15 mouse cellular contexts compared by ENCODE assay signal in the genomic region with DNA sequence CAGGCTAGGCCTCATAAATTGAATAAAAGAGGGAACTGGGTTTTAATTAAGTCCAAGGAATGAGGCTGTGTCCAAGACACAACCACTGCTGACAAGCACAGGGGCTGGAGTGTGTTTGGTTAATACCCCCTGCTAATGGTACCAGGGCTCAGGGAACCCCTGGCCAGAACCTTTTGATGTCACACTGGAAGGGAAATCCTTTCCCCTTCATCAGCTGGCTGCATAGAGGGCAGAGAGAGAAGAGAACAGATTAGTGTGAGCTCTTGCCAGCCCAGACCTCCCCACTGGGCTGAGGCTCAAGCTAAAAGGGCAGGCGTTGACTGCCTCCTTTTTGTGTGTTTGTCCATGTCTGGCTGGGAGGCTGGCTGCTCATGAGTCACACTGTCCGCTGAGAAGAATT.
DNase-seq lines count a peak whose midpoint lies in the region; ATAC-seq and TF ChIP-seq lines count a peak whose summit lies in the region.
"Had no signal": no experiment of that assay in that cellular context is flagged by ENCODE, and none has a peak within 500 bp of the region (broad histone marks: within the 10 kb centered on the region; RNA-seq: fewer than 3 reads in every experiment).

No protein-coding gene starts in this region.

- H3K4me1 ChIP-seq in forebrain, embryonic 14.5 days (ENCODE audit: control insufficient read depth, insufficient read depth, low read length), result peaks cover 4% of the 10 kb centered on the region; the same call in 1 of the 2 replicates
- H3K4me1 ChIP-seq in midbrain, embryonic 13.5 days (replicated peaks), result peaks cover 10% of the 10 kb centered on the region
- H3K4me1 ChIP-seq: stomach, embryonic 15.5 days had no signal

- 9% methylated on average over 2 of the region's 2 CpGs for WGBS in forebrain, embryonic 14.5 days
- 5% methylated on average over 2 of the region's 2 CpGs for WGBS in midbrain, embryonic 13.5 days

- DNase-seq in embryo, embryonic 10.5 days (ENCODE audit: low spot score), result peak; percentile 12
- DNase-seq in embryo, embryonic 10 days (ENCODE audit: low spot score), result no peak
- peak; percentile 4 for DNase-seq in 3T3-L1 (ENCODE audit: low read depth, low spot score)
- peak; percentile 79 for DNase-seq in forebrain, embryonic 14.5 days (ENCODE audit: low spot score)
- DNase-seq in gastrocnemius, adult 2 months, result no peak
- DNase-seq in spleen, adult 12 weeks (ENCODE audit: low spot score), result no peak
- no peak for DNase-seq in adrenal gland, postnatal 25 days
- DNase-seq: adrenal gland, adult 2 months; heart, adult 18-20 months; heart, postnatal 10 days; kidney, postnatal 25 days; lung, adult 18-20 months had no signal

- no peaks in the 10 kb centered on the region for H3K36me3 ChIP-seq in forebrain, embryonic 14.5 days (ENCODE audit: control insufficient read depth, insufficient read depth, low read length)
- no peaks in the 10 kb centered on the region for H3K36me3 ChIP-seq in midbrain, embryonic 13.5 days
- H3K36me3 ChIP-seq: stomach, embryonic 15.5 days had no signal

- intact Hi-C loops in gastrocnemius, adult 2 months (cut with DNase I), result no loop called here

- TF ChIP-seq CTCF in gastrocnemius, adult 2 months (IDR thresholded peaks at IDR 0.05), result no peak

- H3K9ac ChIP-seq in forebrain, embryonic 14.5 days (ENCODE audit: low read length), result no peak overlapping the region
- no peak overlapping the region for H3K9ac ChIP-seq in midbrain, embryonic 13.5 days (replicated peaks)
- H3K9ac ChIP-seq: stomach, embryonic 15.5 days had no signal

- peak; percentile 88 for ATAC-seq in forebrain, embryonic 14.5 days
- ATAC-seq in midbrain, embryonic 13.5 days, result peak; percentile 88
- ATAC-seq: inflammation-experienced regulatory T-cells, adult 6 months had no signal

- no peak overlapping the region for H3K27ac ChIP-seq in forebrain, embryonic 14.5 days (ENCODE audit: low read depth, low read length)
- H3K27ac ChIP-seq in midbrain, embryonic 13.5 days, result peak overlapping the region; percentile 40; the same call in 1 of the 2 replicates
- no peak overlapping the region for H3K27ac ChIP-seq in gastrocnemius, adult 2 months
- H3K27ac ChIP-seq: stomach, embryonic 15.5 days had no signal

- no peaks in the 10 kb centered on the region for H3K27me3 ChIP-seq in forebrain, embryonic 14.5 days (replicated peaks; ENCODE audit: control insufficient read depth, insufficient read depth, low read length)
- H3K27me3 ChIP-seq in midbrain, embryonic 13.5 days, result peaks cover 20% of the 10 kb centered on the region; the same call in 1 of the 2 replicates

- no peaks in the 10 kb centered on the region; the same call in 1 of the 2 replicates for H3K9me3 ChIP-seq in forebrain, embryonic 14.5 days (replicated peaks; ENCODE audit: control insufficient read depth, low read length)
- H3K9me3 ChIP-seq in midbrain, embryonic 13.5 days, result peaks cover 7% of the 10 kb centered on the region; the same call in 1 of the 2 replicates
- H3K9me3 ChIP-seq: stomach, embryonic 15.5 days had no signal

- H3K4me3 ChIP-seq in forebrain, embryonic 14.5 days (ENCODE audit: low read depth, low read length), result no peak overlapping the region
- no peak overlapping the region for H3K4me3 ChIP-seq in midbrain, embryonic 13.5 days (replicated peaks)
- no peak overlapping the region for H3K4me3 ChIP-seq in gastrocnemius, adult 2 months
- H3K4me3 ChIP-seq: stomach, embryonic 15.5 days had no signal

- no peak overlapping the region for H3K4me2 ChIP-seq in forebrain, embryonic 14.5 days (ENCODE audit: low read length)
- H3K4me2 ChIP-seq in midbrain, embryonic 13.5 days (replicated peaks), result no peak overlapping the region
- H3K4me2 ChIP-seq: stomach, embryonic 15.5 days had no signal

Comparison
In these comparisons a context has a peak if more than half of its experiments do, and no peak if none do; other contexts are left out.
1. DNase-seq: peak in embryo, embryonic 10.5 days (single experiment), 3T3-L1 (single experiment) and forebrain, embryonic 14.5 days (single experiment); none in embryo, embryonic 10 days (single experiment), gastrocnemius, adult 2 months (single experiment), spleen, adult 12 weeks (single experiment) and adrenal gland, postnatal 25 days (single experiment).